Mouse (Mus musculus) forebrain, embryonic 12.5 days (tissue): ENCODE results near the gene Supv3l1. TPM values are rescaled to one million over a fixed set of nuclear protein-coding genes. Genes with fewer than 3 reads are reported as not detected.
"Not testable (repeated sequence)": the region's sequence is repeated elsewhere in the genome, so short reads cannot be mapped to it uniquely, and the experiment has no call there.

Experiments
- ATAC-seq: fragments of 200-750 bp; cut with Nextera tagmentation; 2 replicates; pipeline ENCODE4 v1.8.0; 2017; ENCODE audit warnings: moderate TSS enrichment; ENCODE audit not compliant: low FRiP score
- H3K27ac ChIP-seq: fragments of 300-500 bp; sonication (generic); 2 replicates; pipeline ENCODE4 v1.5.1; 2016; ENCODE audit warnings: mild to moderate bottlenecking
- H3K27me3 ChIP-seq: fragments of 300-500 bp; sonication (generic); 2 replicates; pipeline ENCODE4 v1.6.1; 2016; ENCODE audit warnings: mild to moderate bottlenecking
- H3K36me3 ChIP-seq: fragments of 300-500 bp; sonication (generic); replicated peaks from 2 replicates; pipeline ENCODE4 v1.6.1; 2016; ENCODE audit warnings: mild to moderate bottlenecking
- H3K4me1 ChIP-seq: fragments of 300-500 bp; sonication (generic); 2 replicates; pipeline ENCODE4 v1.6.1; 2016
- H3K4me2 ChIP-seq: fragments of 300-500 bp; sonication (generic); 2 replicates; pipeline ENCODE4 v1.6.1; 2016; ENCODE audit warnings: mild to moderate bottlenecking, moderate library complexity
- H3K4me3 ChIP-seq: fragments of 300-500 bp; sonication (generic); replicated peaks from 2 replicates; pipeline ENCODE4 v1.5.1; 2016; ENCODE audit warnings: mild to moderate bottlenecking
- H3K9ac ChIP-seq: fragments of 300-500 bp; sonication (generic); 2 replicates; pipeline ENCODE4 v1.6.1; 2016; ENCODE audit warnings: mild to moderate bottlenecking
- H3K9me3 ChIP-seq: fragments of 300-500 bp; sonication (generic); 2 replicates; pipeline ENCODE4 v1.6.1; 2016
- WGBS: fragments of 180-500 bp; shearing (Covaris S2); methylation state at CpG from one replicate; pipeline ENCODE4 v1.1.7; 2016; 5-methylcytosine and 5-hydroxymethylcytosine counted together
- polyA plus RNA-seq: library from polyadenylated mRNA; unstranded; fragments of >200 nt; fragmentation: Nextera tagmentation; extraction: Ambion mirVana; gene quantifications from 2 replicates; pipeline ENCODE4 v1.2.1, GENCODE M21; 2016

Gene Supv3l1
- polyA plus RNA-seq: 26.4 and 28.9 TPM in 2 replicates

DNA sequence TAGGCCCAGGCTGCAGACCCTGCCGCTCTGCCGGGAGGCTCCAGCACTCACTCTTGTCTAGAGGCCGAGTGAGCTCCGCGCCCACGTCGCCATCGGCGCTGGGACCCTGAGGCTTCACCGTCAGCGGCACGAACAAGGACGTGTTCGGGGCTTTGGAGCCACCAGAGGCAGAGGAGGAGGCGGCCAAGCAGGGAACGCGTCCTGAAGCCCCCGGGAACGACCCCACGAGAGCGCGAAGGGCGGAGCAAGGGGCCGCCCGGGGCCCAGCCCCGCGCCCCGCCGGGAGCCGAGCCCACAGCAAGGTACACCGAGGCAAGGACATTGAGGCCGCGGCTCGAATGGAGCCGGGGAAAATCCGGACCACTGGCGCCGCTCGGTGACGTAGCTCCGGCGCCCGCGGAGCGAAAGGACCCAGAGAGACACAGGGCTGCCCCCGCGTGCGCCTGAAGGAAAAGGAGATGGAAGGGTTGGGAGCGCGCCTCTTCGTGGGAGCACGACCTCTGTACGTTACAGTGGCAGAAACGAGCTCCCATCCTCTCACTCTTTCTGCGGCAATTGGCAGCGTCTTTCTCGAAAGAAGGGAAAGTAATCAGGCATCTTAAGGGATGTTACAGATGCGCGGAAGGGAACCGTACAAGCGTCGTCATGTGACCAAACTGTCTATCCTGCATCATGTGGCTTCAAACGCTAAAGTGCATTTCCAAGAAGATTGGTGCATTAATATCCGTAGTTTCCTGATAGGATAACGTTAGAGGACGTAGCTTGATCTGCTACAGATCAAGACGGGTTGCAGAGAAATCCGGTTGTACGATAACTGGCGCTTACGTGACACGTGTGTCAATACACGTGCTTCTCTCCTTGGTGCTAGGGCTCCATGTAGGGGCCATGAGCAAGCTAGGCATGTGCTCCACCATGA lies at the start of gene Supv3l1, which contains the start of gene 4930507D05Rik:
Gene Supv3l1 (minus strand): TSS at position 375 of the 916 bp plus-strand sequence.
Gene 4930507D05Rik (plus strand): TSS at position 126 of the 916 bp plus-strand sequence.
- peak within 1 kb of the TSS; percentile 80 for H3K27ac ChIP-seq
- peak; percentile 91 for ATAC-seq
- under 1% methylated on average over 73 of the region's 73 CpGs for WGBS
- peak within 1 kb of the TSS; percentile 95 for H3K4me3 ChIP-seq
- H3K36me3 ChIP-seq: peaks cover 26% of the 10 kb centered on the region
- no peaks in the 10 kb centered on the region for H3K27me3 ChIP-seq
- peak within 1 kb of the TSS; percentile 92 for H3K9ac ChIP-seq
- H3K4me1 ChIP-seq: peaks cover 17% of the 10 kb centered on the region
- H3K4me2 ChIP-seq: peak within 1 kb of the TSS; percentile 67
- no peaks in the 10 kb centered on the region for H3K9me3 ChIP-seq

DNA sequence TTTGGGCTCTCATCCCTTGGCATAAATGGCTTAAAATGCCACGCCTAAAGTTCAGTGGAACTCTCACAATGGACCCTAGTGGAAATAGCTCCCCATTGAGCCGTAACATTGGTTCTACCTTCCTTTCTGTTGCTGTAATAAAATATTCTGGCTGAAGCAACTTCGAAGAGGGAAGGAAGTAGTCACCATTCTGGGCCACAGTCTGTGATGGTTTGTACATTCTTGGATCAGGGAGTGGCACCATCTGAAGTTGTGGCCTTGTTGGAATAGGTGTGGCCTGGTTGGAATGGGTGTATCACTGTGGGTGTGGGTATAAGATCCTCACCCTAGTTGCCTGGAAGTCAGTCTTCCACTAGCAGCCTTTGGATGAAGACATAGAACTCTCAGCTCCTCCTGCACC lies 42.1 kb upstream of the Supv3l1 start:
- not testable (repeated sequence) for H3K36me3 ChIP-seq
- 91% methylated on average over 3 of the region's 3 CpGs for WGBS
- H3K4me1 ChIP-seq: peaks cover 11% of the 10 kb centered on the region

DNA sequence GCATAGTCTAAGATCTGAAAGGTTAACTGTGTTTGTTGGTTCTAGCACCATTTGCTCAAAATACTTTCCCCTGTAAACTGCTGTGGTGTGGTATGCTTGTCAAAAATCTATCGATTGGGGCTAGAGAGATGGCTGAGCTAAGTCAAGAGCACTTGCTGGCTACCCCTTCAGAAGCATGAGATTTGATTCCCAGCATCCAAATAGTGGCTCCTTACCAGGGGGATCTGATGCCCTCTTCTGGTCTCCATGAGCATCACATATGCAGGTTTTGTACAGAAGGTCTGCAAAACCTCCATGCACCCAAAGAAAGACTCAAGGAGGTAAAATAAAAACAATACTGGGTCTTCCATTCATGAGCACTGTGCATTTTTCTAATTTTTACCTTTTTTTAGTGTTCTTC lies 38.7 kb upstream of the Supv3l1 start:
- Histone ChIP-seq H3K27me3 (no peaks in the 10 kb centered on the region), H3K36me3 (no peaks in the 10 kb centered on the region), H3K4me3 (no peak overlapping the region), H3K9ac (no peak overlapping the region), H3K4me1 (peaks cover 17% of the 10 kb centered on the region), H3K27ac (no peak overlapping the region), H3K4me2 (no peak overlapping the region), H3K9me3 (no peaks in the 10 kb centered on the region)
- 28% methylated on average over 1 of the region's 1 CpGs for WGBS
- ATAC-seq: no peak

More for the DNA sequence above, 42.1 kb upstream of the Supv3l1 start:
- H3K27me3 ChIP-seq, H3K4me2 ChIP-seq, H3K27ac ChIP-seq, H3K4me3 ChIP-seq, ATAC-seq, H3K9me3 ChIP-seq, H3K9ac ChIP-seq: not testable (repeated sequence)

DNA sequence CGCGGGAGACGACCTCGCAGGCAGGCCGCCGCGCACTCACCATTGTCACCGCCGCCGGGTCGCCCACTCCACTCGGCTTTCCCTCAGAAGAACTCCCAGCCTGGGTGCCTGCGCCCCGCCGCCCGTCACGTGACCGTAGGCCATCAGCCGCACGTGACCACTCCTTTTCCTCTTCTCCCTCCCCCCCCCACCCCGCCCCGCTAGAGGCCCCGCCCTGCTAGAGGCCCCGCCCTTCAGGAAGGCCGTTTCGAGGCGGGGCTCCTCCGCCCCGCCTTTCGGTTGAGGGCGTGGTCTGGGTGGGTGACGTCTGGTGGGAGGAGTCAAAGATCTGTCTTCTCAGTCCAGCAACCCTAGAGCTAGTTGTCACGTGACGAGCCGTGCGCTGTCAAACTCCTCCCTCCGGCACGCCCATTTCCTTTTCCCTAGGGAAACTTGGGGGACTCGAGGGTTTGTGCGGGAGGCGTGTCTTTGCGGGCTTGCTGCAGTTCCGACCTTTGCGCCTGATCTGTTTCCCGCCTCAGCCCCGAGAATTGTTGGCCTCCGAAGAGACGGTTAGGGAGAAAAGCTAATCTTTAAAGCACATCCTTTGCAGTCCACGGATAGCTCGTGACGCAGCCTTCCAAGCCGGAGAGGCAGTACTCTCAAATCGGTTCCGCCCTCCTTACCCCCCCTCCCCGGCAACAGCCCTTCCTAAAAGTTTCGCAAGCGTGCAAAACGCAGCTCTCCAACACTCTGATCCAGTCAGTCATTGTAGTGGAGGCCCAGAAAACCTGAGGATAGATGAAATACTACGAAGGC lies 37.3 kb upstream of the Supv3l1 start, which contains the start of gene Vps26a:
Gene Vps26a (minus strand): TSS at position 188 of the 798 bp plus-strand sequence.
- H3K9me3 ChIP-seq: no peaks in the 10 kb centered on the region
- peak within 1 kb of the TSS; percentile 76 for H3K4me2 ChIP-seq
- WGBS: under 1% methylated on average over 49 of the region's 59 CpGs
- peak within 1 kb of the TSS; percentile 67 for H3K4me3 ChIP-seq
- H3K9ac ChIP-seq: peak within 1 kb of the TSS; percentile 86
- ATAC-seq: peak; percentile 94
- H3K36me3 ChIP-seq: no peaks in the 10 kb centered on the region
- H3K27me3 ChIP-seq: no peaks in the 10 kb centered on the region
- H3K27ac ChIP-seq: peak within 1 kb of the TSS; percentile 82
- peaks cover 17% of the 10 kb centered on the region for H3K4me1 ChIP-seq

DNA sequence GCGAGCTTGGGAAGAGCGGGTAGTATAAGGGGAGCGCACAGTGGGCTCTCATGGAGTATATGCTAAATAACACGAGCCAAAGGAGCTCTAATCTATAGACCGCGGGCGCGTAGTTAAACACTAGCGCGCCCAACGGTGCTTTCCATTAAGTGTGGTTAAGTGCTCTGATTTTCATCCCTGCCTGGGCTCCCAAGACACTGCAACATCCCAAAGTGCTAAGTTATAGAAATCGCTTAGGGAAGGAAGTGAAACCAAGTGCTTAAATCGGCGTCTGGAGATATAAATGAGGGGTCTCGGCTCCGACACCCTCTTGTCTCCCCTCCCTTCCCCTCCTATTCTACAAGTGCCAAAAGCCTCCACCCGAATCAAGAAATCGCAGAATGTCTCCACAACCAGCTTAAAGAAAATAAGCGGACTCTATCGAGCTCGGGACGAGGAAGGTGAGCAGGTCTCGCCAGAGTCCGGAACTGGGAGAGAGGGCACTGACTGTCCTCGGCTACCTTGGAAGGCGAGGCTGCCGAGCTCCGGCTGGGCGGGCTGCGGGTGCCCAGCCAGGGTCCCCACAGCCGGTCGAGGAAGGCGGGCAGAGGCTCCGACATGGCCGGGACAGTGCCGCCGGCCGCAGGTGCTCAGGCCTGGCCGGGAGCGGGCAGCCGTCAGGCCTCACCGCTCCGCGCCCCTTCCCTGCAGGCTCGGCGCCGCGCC lies 36.5 kb upstream of the Supv3l1 start:
- Histone ChIP-seq H3K9me3 (no peaks in the 10 kb centered on the region), H3K4me3 (peak overlapping the region; percentile 67), H3K9ac (peak overlapping the region; percentile 86), H3K27ac (peak overlapping the region; percentile 82), H3K27me3 (no peaks in the 10 kb centered on the region), H3K4me2 (peak overlapping the region; percentile 76), H3K4me1 (peaks cover 21% of the 10 kb centered on the region), H3K36me3 (no peaks in the 10 kb centered on the region)
- WGBS: under 1% methylated on average over 37 of the region's 48 CpGs
- ATAC-seq: peak; percentile 85

DNA sequence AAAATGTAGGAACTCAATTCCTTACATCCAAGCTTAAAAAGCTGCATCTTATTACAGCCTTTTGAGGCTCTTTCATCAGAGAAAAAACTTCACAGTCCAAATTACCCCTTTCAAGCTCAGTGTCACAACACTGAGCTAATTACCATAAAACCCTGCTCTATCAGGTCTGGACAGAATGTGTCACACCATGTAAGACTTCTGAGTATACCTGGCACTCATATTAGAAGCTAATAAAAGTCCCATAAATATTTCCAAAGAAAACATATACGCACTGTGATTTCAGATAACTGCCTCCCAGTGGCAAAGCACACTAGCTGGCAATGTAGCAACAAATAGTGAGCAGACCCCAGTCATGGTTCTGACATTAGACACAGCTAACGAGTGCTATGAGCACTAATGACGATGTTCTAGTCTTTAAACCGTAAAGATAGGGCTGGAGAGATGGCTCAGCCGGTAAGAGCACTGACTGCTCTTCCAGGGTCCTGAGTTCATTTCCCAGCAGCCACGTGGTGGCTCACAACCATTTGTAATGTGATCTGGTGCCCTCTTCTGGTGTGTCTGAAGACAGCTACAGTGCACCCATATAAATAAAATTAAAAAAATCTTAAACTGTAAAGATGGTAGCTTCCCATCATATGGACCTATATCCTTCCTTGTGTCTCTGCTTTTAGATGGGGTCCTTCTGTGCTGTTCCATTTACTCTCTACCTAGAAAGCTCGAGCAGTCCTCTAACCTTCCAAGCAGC lies 31.7 kb upstream of the Supv3l1 start:
- Histone ChIP-seq H3K36me3 (peaks cover 4% of the 10 kb centered on the region; the same call in 1 of the 2 replicates), H3K4me2 (no peak overlapping the region), H3K4me3 (no peak overlapping the region), H3K9ac (no peak overlapping the region), H3K27me3 (no peaks in the 10 kb centered on the region), H3K9me3 (no peaks in the 10 kb centered on the region), H3K4me1 (peaks cover 10% of the 10 kb centered on the region), H3K27ac (no peak overlapping the region)
- WGBS: 51% methylated on average over 7 of the region's 7 CpGs
- ATAC-seq: no peak

DNA sequence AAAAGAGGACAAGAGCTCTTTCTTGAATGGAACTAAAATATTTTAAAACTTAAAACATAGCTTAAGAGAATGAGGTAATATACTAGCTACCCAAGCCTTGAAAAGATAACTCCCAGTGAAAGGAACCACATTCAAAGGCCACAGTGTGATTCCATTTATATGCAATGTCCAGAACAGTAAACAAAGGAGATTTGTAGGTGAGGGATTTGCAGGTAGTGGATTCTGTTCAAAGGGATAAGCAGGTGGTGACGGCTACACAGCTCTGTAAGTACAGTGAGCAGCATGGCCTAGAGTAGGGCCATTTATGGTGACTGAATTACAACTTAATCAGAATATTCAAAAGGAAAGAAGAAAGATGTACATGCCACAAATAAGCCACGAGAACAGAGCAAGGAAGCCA lies 27.4 kb upstream of the Supv3l1 start:
- Histone ChIP-seq H3K27ac (no peak overlapping the region), H3K4me3 (no peak overlapping the region), H3K9me3 (no peaks in the 10 kb centered on the region), H3K27me3 (no peaks in the 10 kb centered on the region), H3K36me3 (peaks cover 4% of the 10 kb centered on the region), H3K4me2 (no peak overlapping the region), H3K9ac (no peak overlapping the region), H3K4me1 (peaks cover 4% of the 10 kb centered on the region; the same call in 1 of the 2 replicates)
- 86% methylated on average over 2 of the region's 2 CpGs for WGBS
- no peak for ATAC-seq

DNA sequence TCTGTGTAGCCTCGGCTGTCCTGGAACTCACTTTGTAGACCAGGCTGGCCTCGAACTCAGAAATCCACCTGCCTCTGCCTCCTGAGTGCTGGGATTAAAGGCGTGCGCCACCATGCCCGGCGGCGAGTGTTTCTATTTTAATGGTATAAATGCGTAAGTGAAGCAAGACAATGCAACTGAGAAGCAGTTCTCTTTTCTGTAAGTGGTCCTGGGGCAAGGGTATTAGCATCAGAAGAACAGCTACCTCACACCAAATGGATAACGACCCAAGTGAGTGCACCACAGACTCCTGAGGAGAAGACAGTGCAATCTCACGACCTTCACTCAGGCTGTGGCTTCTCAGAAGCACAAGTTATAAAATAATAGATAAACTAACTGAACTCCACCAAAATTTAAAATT lies 25.4 kb upstream of the Supv3l1 start:
- peaks cover 4% of the 10 kb centered on the region for H3K36me3 ChIP-seq
- H3K4me3 ChIP-seq: no peak overlapping the region
- H3K9ac ChIP-seq: no peak overlapping the region
- H3K4me1 ChIP-seq: 0 out of 2 replicates have a peak, but pooled peaks cover 5% of the 10 kb centered on the region
- no peak overlapping the region for H3K4me2 ChIP-seq
- H3K27me3 ChIP-seq: no peaks in the 10 kb centered on the region
- WGBS: 93% methylated on average over 10 of the region's 10 CpGs
- no peak overlapping the region for H3K27ac ChIP-seq
- H3K9me3 ChIP-seq: no peaks in the 10 kb centered on the region
- no peak for ATAC-seq

DNA sequence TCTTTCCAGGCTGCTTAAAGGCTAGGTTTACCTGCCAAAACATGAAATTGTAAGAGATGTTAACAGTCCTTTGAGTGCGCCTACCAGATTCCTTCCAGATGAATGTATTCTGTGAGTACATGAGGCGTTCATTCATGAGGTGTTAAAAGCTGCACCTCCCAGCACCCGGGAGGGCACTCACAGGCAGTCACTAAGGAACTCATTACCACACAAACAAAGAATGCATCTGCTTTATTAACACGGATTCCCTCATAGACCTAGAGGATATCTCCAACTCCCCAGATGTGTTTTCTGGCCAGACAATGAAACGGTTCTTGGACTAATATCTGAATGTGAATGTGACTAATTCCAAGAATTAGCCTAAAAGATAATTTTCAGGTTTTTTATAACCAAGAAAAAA lies 21.6 kb upstream of the Supv3l1 start:
- 41% methylated on average over 5 of the region's 5 CpGs for WGBS

DNA sequence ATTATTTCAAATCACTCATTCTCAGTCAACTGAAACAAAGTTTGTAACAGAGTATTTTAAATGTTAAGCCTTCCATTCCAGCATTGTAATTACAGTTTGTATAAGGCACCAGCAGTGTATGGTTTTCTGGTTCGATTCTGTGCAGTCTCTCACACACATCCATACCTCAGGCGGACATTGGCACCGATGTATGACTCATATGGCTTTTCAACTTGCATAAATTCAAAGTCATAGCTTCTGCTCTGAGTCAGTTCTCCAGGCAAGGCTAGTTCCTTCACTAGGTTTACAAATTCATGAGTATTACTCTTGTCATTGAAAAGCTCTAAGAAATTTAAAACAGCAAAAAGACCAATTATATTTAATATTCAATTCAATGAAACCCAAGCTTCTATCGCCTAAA lies 20.2 kb upstream of the Supv3l1 start:
- Histone ChIP-seq H3K27me3 (no peaks in the 10 kb centered on the region), H3K4me1 (0 out of 2 replicates have a peak, but pooled peaks cover 5% of the 10 kb centered on the region), H3K4me3 (no peak overlapping the region), H3K4me2 (no peak overlapping the region), H3K36me3 (peaks cover 13% of the 10 kb centered on the region), H3K9me3 (no peaks in the 10 kb centered on the region), H3K27ac (no peak overlapping the region), H3K9ac (no peak overlapping the region)
- 92% methylated on average over 4 of the region's 4 CpGs for WGBS
- no peak for ATAC-seq

More for the DNA sequence above, 21.6 kb upstream of the Supv3l1 start:
- Histone ChIP-seq H3K9ac (no peak overlapping the region), H3K27ac (no peak overlapping the region), H3K36me3 (peaks cover 9% of the 10 kb centered on the region), H3K27me3 (no peaks in the 10 kb centered on the region), H3K4me3 (no peak overlapping the region), H3K4me1 (0 out of 2 replicates have a peak, but pooled peaks cover 5% of the 10 kb centered on the region), H3K4me2 (no peak overlapping the region), H3K9me3 (no peaks in the 10 kb centered on the region)
- no peak for ATAC-seq

DNA sequence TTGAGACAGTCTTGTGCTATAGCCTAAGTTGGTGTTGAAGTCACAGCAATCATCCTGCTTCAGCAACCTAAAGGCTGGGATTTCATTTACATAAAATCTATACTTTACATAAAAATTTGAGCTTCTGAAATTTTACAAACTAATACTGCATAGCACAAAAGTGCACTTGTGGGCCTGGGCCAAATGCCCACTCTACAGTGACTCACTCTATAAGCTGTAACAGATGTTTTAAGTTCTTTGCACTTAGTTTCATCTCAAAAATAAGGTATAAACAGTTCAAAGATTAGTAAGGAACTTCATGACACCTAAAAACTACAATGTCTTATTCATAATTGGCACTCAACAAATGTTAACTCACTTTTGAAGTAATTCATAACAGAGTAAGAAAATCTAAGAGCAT lies 11.8 kb upstream of the Supv3l1 start:
- ATAC-seq: no peak
- Histone ChIP-seq H3K4me3 (no peak overlapping the region), H3K4me1 (no peaks in the 10 kb centered on the region), H3K4me2 (no peak overlapping the region), H3K27ac (no peak overlapping the region), H3K27me3 (no peaks in the 10 kb centered on the region), H3K9me3 (no peaks in the 10 kb centered on the region), H3K36me3 (peaks cover 58% of the 10 kb centered on the region), H3K9ac (no peak overlapping the region)
